Comparison of ENCODE assay signal across 9 mouse cellular contexts in genomic region chr12:25101389-25101788, GRCm38 (mm10). TPM values are rescaled to one million over a fixed set of nuclear protein-coding genes. Genes with fewer than 3 reads are reported as not detected.
DNase-seq lines count a peak whose midpoint lies in the region; ATAC-seq lines count a peak whose summit lies in the region.
"Had no signal": no experiment of that assay in that cellular context is flagged by ENCODE, and none has a peak within 500 bp of the region (broad histone marks: within the 10 kb centered on the region; RNA-seq: fewer than 3 reads in every experiment).

No protein-coding gene starts in this region.

- WGBS in forebrain, embryonic 11.5 days, result 17% methylated on average over 5 of the region's 5 CpGs
- 25% methylated on average over 5 of the region's 5 CpGs for WGBS in intestine, embryonic 15.5 days
- 25% methylated on average over 5 of the region's 5 CpGs for WGBS in liver, embryonic 16.5 days (ENCODE audit: insufficient replicate concordance)
- WGBS in stomach, embryonic 14.5 days, result 22% methylated on average over 5 of the region's 5 CpGs

- no peaks in the 10 kb centered on the region for H3K27me3 ChIP-seq in forebrain, embryonic 11.5 days (ENCODE audit: control insufficient read depth, insufficient read depth, low read length)
- H3K27me3 ChIP-seq in intestine, embryonic 15.5 days (replicated peaks), result no peaks in the 10 kb centered on the region
- peaks cover 55% of the 10 kb centered on the region for H3K27me3 ChIP-seq in liver, embryonic 16.5 days (ENCODE audit: control insufficient read depth, insufficient read depth, low read depth, low read length)
- H3K27me3 ChIP-seq in stomach, embryonic 14.5 days (ENCODE audit: control insufficient read depth, insufficient read depth, low read length), result no peaks in the 10 kb centered on the region
- H3K27me3 ChIP-seq: Patski had no signal

- no peak overlapping the region; the same call in 1 of the 2 replicates for H3K4me3 ChIP-seq in forebrain, embryonic 11.5 days (ENCODE audit: low read depth, low read length)
- H3K4me3 ChIP-seq in intestine, embryonic 15.5 days (replicated peaks), result peak overlapping the region; percentile 52; the same call in 1 of the 2 replicates
- no peak overlapping the region for H3K4me3 ChIP-seq in liver, embryonic 16.5 days (ENCODE audit: low read depth, low read length)
- no peak overlapping the region for H3K4me3 ChIP-seq in stomach, embryonic 14.5 days (ENCODE audit: low read depth, low read length)

- no peaks in the 10 kb centered on the region for H3K9me3 ChIP-seq in forebrain, embryonic 11.5 days (ENCODE audit: control insufficient read depth, low read length)
- no peaks in the 10 kb centered on the region for H3K9me3 ChIP-seq in intestine, embryonic 15.5 days
- no peaks in the 10 kb centered on the region for H3K9me3 ChIP-seq in liver, embryonic 16.5 days (replicated peaks; ENCODE audit: control insufficient read depth, low read length)
- H3K9me3 ChIP-seq in stomach, embryonic 14.5 days (ENCODE audit: control insufficient read depth, low read depth, low read length), result no peaks in the 10 kb centered on the region

- intact Hi-C loops in gastrocnemius, postnatal 14 days (cut with DNase I; ENCODE audit: low total_unique reads), result no loop called here
- intact Hi-C loops in left cerebral cortex, postnatal 25 days (cut with DNase I), result loop anchor here (5.0 kb wide), 1 partner anchor 61 kb away; no protein-coding TSS in a partner anchor

- no peak for ATAC-seq in forebrain, embryonic 11.5 days (replicated peaks; ENCODE audit: low FRiP score)
- no peak for ATAC-seq in intestine, embryonic 15.5 days
- ATAC-seq in liver, embryonic 16.5 days (ENCODE audit: low read depth), result no peak
- ATAC-seq in stomach, embryonic 14.5 days (ENCODE audit: insufficient number of reproducible peaks, insufficient read depth, low FRiP score, low read depth), result no peak
- ATAC-seq: Patski had no signal

- peak overlapping the region; percentile 82 for H3K9ac ChIP-seq in forebrain, embryonic 11.5 days (ENCODE audit: low read length)
- H3K9ac ChIP-seq in intestine, embryonic 15.5 days, result no peak overlapping the region
- H3K9ac ChIP-seq in liver, embryonic 16.5 days (ENCODE audit: low read depth, low read length), result no peak overlapping the region
- peak overlapping the region; percentile 55; the same call in 1 of the 2 replicates for H3K9ac ChIP-seq in stomach, embryonic 14.5 days (replicated peaks; ENCODE audit: low read depth, low read length)

- H3K4me2 ChIP-seq in forebrain, embryonic 11.5 days (ENCODE audit: low read depth, low read length, severe bottlenecking), result peak overlapping the region; percentile 92
- H3K4me2 ChIP-seq in intestine, embryonic 15.5 days (replicated peaks), result peak overlapping the region; percentile 90
- H3K4me2 ChIP-seq in liver, embryonic 16.5 days (ENCODE audit: low read depth, low read length), result 0 out of 2 replicates have a peak overlapping the region, but pooled peaks have one; percentile 70
- peak overlapping the region; percentile 59 for H3K4me2 ChIP-seq in stomach, embryonic 14.5 days (replicated peaks; ENCODE audit: low read depth, low read length)

- no peak overlapping the region; the same call in 1 of the 2 replicates for H3K27ac ChIP-seq in forebrain, embryonic 11.5 days (ENCODE audit: low read depth, low read length)
- peak overlapping the region; percentile 97 for H3K27ac ChIP-seq in intestine, embryonic 15.5 days
- no peak overlapping the region for H3K27ac ChIP-seq in liver, embryonic 16.5 days (ENCODE audit: low read length)
- peak overlapping the region; percentile 94; the same call in 1 of the 2 replicates for H3K27ac ChIP-seq in stomach, embryonic 14.5 days (ENCODE audit: low read length)

- H3K36me3 ChIP-seq in forebrain, embryonic 11.5 days (ENCODE audit: control insufficient read depth, insufficient read depth, low read length), result no peaks in the 10 kb centered on the region
- H3K36me3 ChIP-seq in intestine, embryonic 15.5 days, result no peaks in the 10 kb centered on the region
- H3K36me3 ChIP-seq in liver, embryonic 16.5 days (ENCODE audit: control insufficient read depth, insufficient read depth), result no peaks in the 10 kb centered on the region
- no peaks in the 10 kb centered on the region for H3K36me3 ChIP-seq in stomach, embryonic 14.5 days (ENCODE audit: control insufficient read depth, insufficient read depth, low read length)

- peaks cover 28% of the 10 kb centered on the region for H3K4me1 ChIP-seq in forebrain, embryonic 11.5 days (replicated peaks; ENCODE audit: control insufficient read depth, insufficient read depth, low read length)
- H3K4me1 ChIP-seq in intestine, embryonic 15.5 days (replicated peaks), result peaks cover 13% of the 10 kb centered on the region
- H3K4me1 ChIP-seq in liver, embryonic 16.5 days (ENCODE audit: control insufficient read depth, low read depth, low read length), result peaks cover 2% of the 10 kb centered on the region
- H3K4me1 ChIP-seq in stomach, embryonic 14.5 days (ENCODE audit: control insufficient read depth, insufficient read depth, low read length), result peaks cover 21% of the 10 kb centered on the region; the same call in 1 of the 2 replicates

- DNase-seq in gastrocnemius, postnatal 14 days, result peak; percentile 39
- no peak for DNase-seq in gastrocnemius, adult 8-10 months (ENCODE audit: low spot score in 2 of 2)
- DNase-seq in forebrain, embryonic 11.5 days (ENCODE audit: low spot score), result peak; percentile 62
- DNase-seq in ovary, postnatal 36 days (ENCODE audit: low spot score), result no peak
- DNase-seq in left cerebral cortex, postnatal 25 days (ENCODE audit: low spot score in 2 of 2), result no peak

RNA-seq across cellular contexts. Expression of gene Id2, which starts 4.4 kb away (rescaled TPM):
- total RNA-seq in gastrocnemius, postnatal 14 days (2021), result 1 to 10 TPM; 6.5 to 8.0 TPM
- total RNA-seq in gastrocnemius, adult 8-10 months (2022), result 1 to 10 TPM; 1.1 to 1.8 (median 1.3) TPM
- polyA plus RNA-seq in forebrain, embryonic 11.5 days (2014; fragmentation: Nextera tagmentation; extraction: Ambion mirVana), result 188 and 198 TPM in 2 replicates
- polyA plus RNA-seq in intestine, embryonic 15.5 days (2015; fragmentation: Nextera tagmentation; extraction: Ambion mirVana), result 360 and 449 TPM in 2 replicates
- 127 and 140 TPM in 2 replicates for polyA plus RNA-seq in liver, embryonic 16.5 days (2015; fragmentation: Nextera tagmentation; extraction: Ambion mirVana)
- polyA plus RNA-seq in stomach, embryonic 14.5 days (2014; fragmentation: Nextera tagmentation; extraction: Ambion mirVana), result 441 and 450 TPM in 2 replicates
- 100 to 1,000 TPM; 148 to 163 TPM for total RNA-seq in left cerebral cortex, postnatal 25 days (2021)

Comparison
In these comparisons a context has a peak if more than half of its experiments do, and no peak if none do; other contexts are left out.
1. DNase-seq: peak in gastrocnemius, postnatal 14 days (single experiment) and forebrain, embryonic 11.5 days (single experiment); none in gastrocnemius, adult 8-10 months (0 of 2), ovary, postnatal 36 days (single experiment) and left cerebral cortex, postnatal 25 days (0 of 2).
2. H3K27ac ChIP-seq: peak in intestine, embryonic 15.5 days (single experiment) and stomach, embryonic 14.5 days (single experiment); none in forebrain, embryonic 11.5 days (single experiment) and liver, embryonic 16.5 days (single experiment).
3. H3K9ac ChIP-seq: peak in forebrain, embryonic 11.5 days (single experiment) and stomach, embryonic 14.5 days (single experiment); none in intestine, embryonic 15.5 days (single experiment) and liver, embryonic 16.5 days (single experiment).
4. Peak in every context shown above with its lines, with median percentiles within 50 percentile points of each other: H3K4me2 ChIP-seq.